Mouse (Mus musculus) thymus, postnatal 10 days (tissue): ENCODE results near the gene Nuak2.
"Not testable (repeated sequence)": the region's sequence is repeated elsewhere in the genome, so short reads cannot be mapped to it uniquely, and the experiment has no call there.

ENCODE experiments used
- DNase-seq, 2 experiments: peaks; one replicate each; pipeline ENCODE4 v3.0.0; 2021; ENCODE audit warnings: low spot score in 2 of 2

The Nuak2 gene

DNA sequence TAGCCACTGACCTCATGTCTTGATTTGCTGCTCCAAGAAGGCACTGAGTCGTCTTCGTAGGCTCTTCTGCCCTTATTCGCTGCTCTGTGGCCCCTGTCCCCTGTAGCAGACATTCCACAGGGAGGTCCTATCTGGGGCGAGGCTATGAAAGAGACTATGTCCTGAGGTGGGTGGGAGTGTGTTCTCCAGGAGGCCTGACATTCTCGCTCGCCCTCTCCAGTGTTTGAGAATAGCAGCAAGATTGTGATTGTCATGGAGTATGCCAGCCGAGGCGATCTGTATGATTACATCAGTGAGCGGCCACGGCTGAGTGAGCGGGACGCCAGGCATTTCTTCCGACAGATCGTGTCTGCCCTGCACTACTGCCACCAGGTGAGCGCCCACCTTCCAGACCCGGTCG is 11.6 kb downstream of the Nuak2 start:
- no peak for DNase-seq

GRCm38 (mm10) chr1:132328565-132328964 is 12.6 kb downstream of the Nuak2 start:
- DNase-seq = no peak

- no peak for DNase-seq
These were observed 13.7 kb downstream of the Nuak2 start for GRCm38 (mm10) chr1:132329656-132330055.

GRCm38 (mm10) chr1:132330397-132330796 is 14.5 kb downstream of the Nuak2 start:
- DNase-seq = no peak

DNA sequence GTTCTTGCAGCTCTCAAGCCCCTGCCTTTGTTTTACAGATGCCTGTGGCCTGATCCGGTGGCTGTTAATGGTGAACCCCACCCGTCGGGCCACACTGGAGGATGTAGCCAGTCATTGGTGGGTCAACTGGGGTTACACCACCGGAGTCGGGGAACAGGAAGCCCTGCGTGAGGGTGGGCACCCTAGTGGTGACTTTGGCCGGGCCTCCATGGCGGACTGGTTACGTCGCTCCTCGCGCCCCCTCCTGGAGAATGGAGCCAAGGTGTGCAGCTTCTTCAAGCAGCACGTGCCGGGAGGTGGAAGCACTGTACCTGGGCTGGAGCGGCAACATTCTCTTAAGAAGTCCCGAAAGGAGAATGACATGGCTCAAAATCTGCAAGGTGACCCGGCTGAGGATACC is 15.4 kb downstream of the Nuak2 start:
- DNase-seq = no peak

GRCm38 (mm10) chr1:132333201-132333600 is 17.3 kb downstream of the Nuak2 start:
- DNase-seq = no peak

GRCm38 (mm10) chr1:132333675-132334141 is 17.8 kb downstream of the Nuak2 start:
- DNase-seq = no peak

DNA sequence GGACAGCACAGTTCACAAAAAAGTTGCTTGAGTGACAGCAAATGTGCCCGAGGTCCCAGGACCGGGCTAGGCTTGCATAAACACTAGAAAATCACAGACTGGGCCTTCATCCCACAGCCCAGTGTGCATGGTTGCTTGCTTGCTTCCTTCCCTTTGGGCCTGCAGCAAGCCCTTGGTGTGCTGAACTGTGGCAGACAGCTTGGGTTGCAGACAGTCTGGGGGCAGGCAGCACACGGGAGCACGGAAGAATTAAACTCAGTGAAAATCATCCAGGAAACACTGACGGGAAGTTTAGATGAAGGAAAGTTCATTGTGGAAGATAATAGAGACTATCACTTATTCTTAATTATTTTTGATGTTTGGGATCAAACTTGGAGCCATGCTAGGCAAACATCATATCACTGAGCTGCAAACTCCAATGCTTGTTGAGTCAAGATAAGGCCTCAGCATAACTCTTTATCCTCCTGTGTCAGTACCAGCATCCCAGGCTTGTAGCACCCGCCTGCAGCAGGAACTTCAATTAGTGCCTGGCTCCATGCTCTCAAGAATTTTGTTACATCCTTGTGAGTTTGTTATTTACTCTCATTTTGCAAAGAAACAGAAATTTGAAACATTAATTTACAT is 18.4 kb downstream of the Nuak2 start:
- DNase-seq = no peak

GRCm38 (mm10) chr1:132335378-132335965 is 19.5 kb downstream of the Nuak2 start:
- no peak for DNase-seq

- DNase-seq = no peak
These were observed 21.0 kb downstream of the Nuak2 start for GRCm38 (mm10) chr1:132336921-132337320.

DNA sequence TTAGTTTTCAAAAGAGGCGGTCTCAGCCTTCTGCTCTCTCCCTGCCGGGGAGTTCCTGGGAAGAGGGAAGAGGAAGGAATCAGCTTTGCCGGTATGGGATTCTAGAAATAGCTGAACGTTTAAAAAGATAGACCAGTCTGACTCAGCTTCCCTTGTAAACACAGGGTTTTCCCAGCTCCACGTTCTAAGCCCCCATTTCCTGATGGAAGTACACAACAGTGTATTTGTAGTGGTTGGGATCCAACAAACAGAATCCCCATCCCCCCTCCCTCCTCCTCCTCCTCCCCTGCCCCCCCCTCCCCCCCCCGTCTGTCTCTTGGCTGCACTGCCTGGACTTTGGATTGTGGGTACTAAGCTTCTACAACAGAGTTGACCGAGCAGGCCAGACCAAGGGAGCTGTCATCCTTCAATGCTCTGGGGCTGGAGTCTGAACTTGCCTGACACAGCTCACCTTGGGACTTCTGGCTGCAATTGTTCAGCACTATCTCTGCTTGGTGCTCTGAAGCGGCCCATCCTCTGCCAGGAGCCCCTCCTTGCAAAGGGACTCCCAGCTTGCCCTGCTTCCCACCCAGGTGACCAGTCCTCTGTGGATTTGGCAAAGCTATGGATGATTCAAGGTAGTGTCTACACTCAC is 22.2 kb downstream of the Nuak2 start:
- no peak for DNase-seq

DNA sequence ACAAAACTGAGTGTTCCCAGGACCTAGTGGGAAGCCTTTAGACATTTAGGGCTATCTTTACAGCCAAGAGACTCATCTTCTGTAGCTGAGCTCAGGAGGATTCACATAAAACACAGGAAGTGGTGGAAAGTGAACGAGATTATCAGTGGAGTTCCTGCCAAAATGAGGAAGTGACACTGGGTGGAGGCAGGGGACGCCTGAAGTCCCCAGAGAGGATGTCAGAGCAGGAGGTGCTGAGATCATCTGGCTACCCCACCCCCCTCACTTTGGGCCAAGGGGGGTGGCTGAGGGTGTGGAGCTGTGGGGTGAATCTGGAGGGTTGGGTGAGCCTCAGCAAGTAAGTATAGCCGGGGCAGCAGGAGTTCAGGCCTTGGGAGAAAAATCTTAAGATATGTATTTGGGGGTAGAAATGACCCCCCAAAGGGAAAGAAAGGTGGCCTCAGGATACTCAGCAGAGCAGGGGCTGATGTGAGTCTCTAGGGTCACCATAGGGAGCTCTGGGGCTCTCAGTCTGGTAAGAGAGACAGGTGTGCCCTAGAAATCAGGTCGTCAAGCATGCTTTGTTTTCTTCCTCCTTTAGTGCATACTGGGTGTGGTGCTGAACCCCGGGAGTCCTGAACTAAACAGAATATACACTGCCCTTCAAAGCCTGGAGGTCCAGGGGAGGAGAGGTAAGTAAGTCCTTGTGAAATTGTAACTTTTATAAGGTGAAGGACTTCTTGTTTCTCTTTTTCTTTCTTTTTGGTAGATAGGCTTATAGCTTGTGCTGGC is 26.0 kb downstream of the Nuak2 start:
- peak; percentile 61 to 62 for DNase-seq

DNA sequence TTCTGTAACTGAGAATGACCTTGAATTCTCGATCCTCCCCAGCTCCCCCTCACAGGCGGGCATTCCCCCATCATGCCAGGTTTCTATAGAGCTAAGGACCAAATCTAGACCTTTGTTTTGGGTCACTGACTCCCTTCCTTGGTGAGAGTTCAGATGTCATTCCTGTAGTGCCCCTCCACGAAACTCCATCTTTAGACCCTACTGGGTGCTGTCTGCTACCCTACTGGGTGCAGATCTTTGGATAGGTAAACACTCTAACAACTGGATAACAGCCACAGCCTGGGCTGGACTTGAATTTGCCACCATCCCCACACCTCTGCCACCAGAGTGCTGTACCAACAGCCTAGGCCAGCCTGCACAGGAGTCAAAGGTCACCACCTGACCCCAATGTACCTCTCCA is 26.6 kb downstream of the Nuak2 start:
- DNase-seq = no peak

DNA sequence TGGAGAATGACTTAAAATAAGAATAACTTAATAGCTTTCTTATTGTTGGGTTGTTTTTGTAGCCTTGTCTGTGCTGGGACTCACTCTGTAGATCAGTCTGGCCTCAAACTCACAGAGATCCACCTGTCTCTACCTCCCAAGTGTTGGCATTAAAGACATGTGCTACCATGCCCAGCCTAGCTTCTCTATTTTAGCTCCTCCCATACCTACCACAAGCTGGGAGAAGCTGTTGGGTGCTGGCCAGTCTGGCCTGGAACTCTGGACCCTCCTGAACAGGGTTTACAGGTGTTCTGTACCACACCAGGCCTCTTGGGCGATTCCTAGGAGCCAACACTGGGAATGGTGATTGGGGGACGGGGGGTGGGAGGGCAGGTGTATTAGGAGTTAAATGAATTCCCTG is 27.3 kb downstream of the Nuak2 start:
- no peak for DNase-seq

DNA sequence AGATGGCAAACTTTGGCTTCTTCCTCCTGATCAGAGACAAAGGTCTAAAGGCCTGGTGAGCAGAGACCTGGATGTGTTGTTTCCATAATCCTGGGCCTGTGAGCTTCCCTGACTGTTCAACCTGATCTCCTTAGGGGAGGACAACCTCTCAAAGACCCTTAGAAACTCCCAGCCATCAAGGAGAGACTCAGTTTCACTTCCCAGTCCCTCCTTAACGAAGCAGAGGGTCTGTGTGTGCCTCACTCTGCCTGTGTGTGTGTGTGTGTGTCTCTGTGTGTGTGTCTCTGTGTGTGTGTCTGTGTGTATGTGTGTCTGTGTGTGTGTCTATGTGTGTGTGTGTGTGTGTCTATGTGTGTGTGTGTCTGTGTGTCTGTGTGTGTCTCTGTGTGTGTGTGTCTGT is 27.7 kb downstream of the Nuak2 start:
- no peak for DNase-seq

GRCm38 (mm10) chr1:132345514-132345913 is 29.6 kb downstream of the Nuak2 start:
- DNase-seq = no peak

- no peak for DNase-seq
These were observed 30.4 kb downstream of the Nuak2 start for GRCm38 (mm10) chr1:132346134-132346851.

GRCm38 (mm10) chr1:132346951-132347350 is 31.0 kb downstream of the Nuak2 start:
- no peak for DNase-seq

DNA sequence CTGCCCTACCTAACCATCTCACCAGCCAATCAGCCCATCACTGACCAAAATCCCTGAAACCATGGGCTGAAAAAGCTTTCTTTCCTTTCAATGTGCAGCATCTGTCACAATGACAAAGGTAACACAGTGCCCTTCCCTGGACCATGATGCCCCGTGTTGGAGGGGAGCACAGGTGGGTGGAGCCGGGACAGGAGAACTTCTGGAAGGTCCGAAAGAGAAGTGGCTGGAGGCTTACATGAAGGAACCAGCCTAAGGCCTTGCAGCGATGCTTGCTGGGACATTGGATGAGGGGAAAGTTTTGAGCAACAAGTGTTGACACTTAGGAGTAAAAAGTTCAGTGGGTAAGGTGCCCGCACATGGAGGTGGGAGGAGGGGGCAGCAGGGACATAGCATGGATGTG is 32.5 kb downstream of the Nuak2 start:
- DNase-seq = no peak

DNA sequence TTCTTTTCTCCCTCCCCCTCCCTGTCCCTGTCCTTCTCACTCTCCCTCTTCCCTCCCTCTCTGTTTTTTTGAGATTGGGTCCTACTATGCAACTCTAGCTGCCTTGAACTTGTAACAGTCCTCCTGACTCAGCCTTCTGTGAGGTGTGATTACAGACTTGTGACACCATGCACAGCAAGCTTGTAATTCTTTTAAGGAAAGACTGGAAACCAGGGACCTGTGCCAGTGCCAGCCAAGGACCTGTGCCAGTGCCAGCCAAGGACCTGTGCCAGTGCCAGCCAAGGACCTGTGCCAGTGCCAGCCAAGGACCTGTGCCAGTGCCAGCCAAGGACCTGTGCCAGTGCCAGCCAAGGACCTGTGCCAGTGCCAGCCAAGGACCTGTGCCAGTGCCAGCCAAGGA is 33.1 kb downstream of the Nuak2 start:
- DNase-seq = not testable (repeated sequence)

DNA sequence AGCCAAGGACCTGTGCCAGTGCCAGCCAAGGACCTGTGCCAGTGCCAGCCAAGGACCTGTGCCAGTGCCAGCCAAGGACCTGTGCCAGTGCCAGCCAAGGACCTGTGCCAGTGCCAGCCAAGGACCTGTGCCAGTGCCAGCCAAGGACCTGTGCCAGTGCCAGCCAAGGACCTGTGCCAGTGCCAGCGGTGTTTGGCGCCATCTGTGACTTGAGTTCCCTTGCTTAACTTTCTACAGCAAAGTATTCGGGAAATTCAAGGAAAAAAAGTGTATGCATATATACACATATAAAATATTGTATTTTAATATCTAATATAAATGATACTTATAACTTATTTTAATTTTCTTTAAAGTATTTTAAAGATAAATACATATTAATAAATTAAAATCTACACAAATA is 33.7 kb downstream of the Nuak2 start:
- DNase-seq = not testable (repeated sequence)

DNA sequence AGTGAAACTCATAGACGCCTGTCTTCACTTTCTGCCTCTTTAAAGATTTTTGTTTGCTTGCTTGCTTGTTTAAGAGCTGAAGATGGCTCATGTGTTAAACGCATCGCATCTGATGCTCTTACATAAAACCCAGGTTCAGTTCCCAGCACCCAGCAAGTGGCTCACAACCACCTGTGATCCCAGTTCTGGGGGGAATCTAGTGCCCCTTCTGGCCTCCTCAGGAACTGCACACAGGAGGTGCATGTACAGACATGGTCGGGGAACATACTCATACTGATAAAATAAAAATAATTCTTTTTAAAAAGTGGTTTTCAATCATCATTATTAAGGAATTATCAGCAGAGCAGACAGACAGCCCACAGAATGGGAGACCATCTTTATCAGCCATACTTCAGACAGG is 35.1 kb downstream of the Nuak2 start:
- no peak for DNase-seq
